8 mouse cellular contexts compared by ENCODE assay signal in genomic region chr2:60210821-60211220, GRCm38 (mm10). TPM values are rescaled to one million over a fixed set of nuclear protein-coding genes. Genes with fewer than 3 reads are reported as not detected.
DNase-seq lines count a peak whose midpoint lies in the region; ATAC-seq and TF ChIP-seq lines count a peak whose summit lies in the region.

No protein-coding gene starts in this region.

- H3K9ac ChIP-seq in intestine, postnatal 0 days (ENCODE audit: low read depth, low read length): peak overlapping the region; percentile 99

- TF ChIP-seq POLR2A in spleen, adult 2 months (IDR thresholded peaks at IDR 0.05; ENCODE audit: low read depth, low read length): no peak
- no peak for TF ChIP-seq POLR2A in olfactory bulb, adult 2 months (IDR thresholded peaks at IDR 0.05; ENCODE audit: insufficient read depth, low read depth, low read length)

- DNase-seq in spleen, adult 2 months (ENCODE audit: low read depth in 1 of 2, low spot score in 2 of 2): no peak
- no peak for DNase-seq in spleen, postnatal 4 days (ENCODE audit: low spot score in 2 of 2)
- no peak for DNase-seq in embryo, embryonic 9.5 days (ENCODE audit: extremely low spot score)

- no peak overlapping the region for H3K27ac ChIP-seq in spleen, adult 2 months (ENCODE audit: insufficient read depth, low read length)
- H3K27ac ChIP-seq in intestine, postnatal 0 days (ENCODE audit: low read depth, low read length): peak overlapping the region; percentile 99
- H3K27ac ChIP-seq in olfactory bulb, adult 2 months (ENCODE audit: insufficient read depth, low read depth, low read length): no peak overlapping the region

- no peak for ATAC-seq in erythroblast, adult 5-6 weeks (replicated peaks; ENCODE audit: low FRiP score, poor library complexity, severe bottlenecking)
- ATAC-seq in intestine, postnatal 0 days: peak; percentile 49
- ATAC-seq in granulocyte monocyte progenitor cell, adult 5-6 weeks (replicated peaks; ENCODE audit: poor library complexity, severe bottlenecking): no peak

- peaks cover 50% of the 10 kb centered on the region for H3K36me3 ChIP-seq in erythroblast, embryonic 14.5 days (ENCODE audit: control insufficient read depth)
- peaks cover 3% of the 10 kb centered on the region for H3K36me3 ChIP-seq in spleen, adult 2 months (ENCODE audit: control insufficient read depth, insufficient read depth, low read length)
- H3K36me3 ChIP-seq in intestine, postnatal 0 days (ENCODE audit: control insufficient read depth, insufficient read depth): no peaks in the 10 kb centered on the region

- H3K4me2 ChIP-seq in intestine, postnatal 0 days (replicated peaks; ENCODE audit: low read depth): peak overlapping the region; percentile 69

- 17% methylated on average over 5 of the region's 5 CpGs for WGBS in spleen, adult 2 months
- WGBS in intestine, postnatal 0 days: 4% methylated on average over 5 of the region's 5 CpGs
- 5% methylated on average over 5 of the region's 5 CpGs for WGBS in olfactory bulb, adult 2 months

- no peaks in the 10 kb centered on the region for H3K9me3 ChIP-seq in erythroblast, embryonic 14.5 days (ENCODE audit: control insufficient read depth, low read length)
- H3K9me3 ChIP-seq in intestine, postnatal 0 days (ENCODE audit: control insufficient read depth): no peaks in the 10 kb centered on the region

- no peak for TF ChIP-seq CTCF in spleen, adult 2 months (IDR thresholded peaks at IDR 0.05; ENCODE audit: extremely low read depth, insufficient read depth, insufficient read length, insufficient replicate concordance)
- TF ChIP-seq CTCF in intestine, postnatal 0 days (IDR thresholded peaks at IDR 0.05; ENCODE audit: low read depth): no peak
- no peak for TF ChIP-seq CTCF in olfactory bulb, adult 2 months (IDR thresholded peaks at IDR 0.05; ENCODE audit: insufficient read depth, low read depth, low read length)

- peaks cover 56% of the 10 kb centered on the region for H3K4me1 ChIP-seq in erythroblast, embryonic 14.5 days (ENCODE audit: control insufficient read depth)
- peaks cover 19% of the 10 kb centered on the region for H3K4me1 ChIP-seq in spleen, adult 2 months (ENCODE audit: control insufficient read depth, insufficient read depth, insufficient read length)
- H3K4me1 ChIP-seq in intestine, postnatal 0 days (replicated peaks; ENCODE audit: control insufficient read depth, insufficient read depth, low read length): peaks cover 5% of the 10 kb centered on the region
- peaks cover 6% of the 10 kb centered on the region for H3K4me1 ChIP-seq in olfactory bulb, adult 2 months (ENCODE audit: control insufficient read depth, insufficient read depth, low read length)

- H3K27me3 ChIP-seq in erythroblast, embryonic 14.5 days (ENCODE audit: control insufficient read depth): no peaks in the 10 kb centered on the region
- no peaks in the 10 kb centered on the region for H3K27me3 ChIP-seq in spleen, adult 2 months (ENCODE audit: control insufficient read depth, insufficient read depth, low read length)
- H3K27me3 ChIP-seq in intestine, postnatal 0 days (replicated peaks; ENCODE audit: control insufficient read depth, insufficient read depth, low read length): no peaks in the 10 kb centered on the region

- H3K4me3 ChIP-seq in erythroblast, embryonic 14.5 days (replicated peaks): peak overlapping the region; percentile 78
- H3K4me3 ChIP-seq in spleen, adult 2 months (ENCODE audit: extremely low read depth, insufficient read depth, insufficient read length): peak overlapping the region; percentile 81
- H3K4me3 ChIP-seq in intestine, postnatal 0 days (ENCODE audit: low read depth, low read length): peak overlapping the region; percentile 94
- H3K4me3 ChIP-seq in olfactory bulb, adult 2 months (ENCODE audit: insufficient read depth, low read depth, low read length): peak overlapping the region; percentile 48

RNA-seq across cellular contexts. Expression of gene March7, which starts 1.1 kb away (rescaled TPM):
- 0.24 and 0.28 TPM in 2 replicates for polyA plus RNA-seq in erythroblast, embryonic 14.5 days (2012)
- total RNA-seq in erythroblast, adult 5-6 weeks (2015; ENCODE audit: low replicate concordance): 45.1 and 60.7 TPM in 2 replicates
- total RNA-seq in erythroblast, adult 5-6 weeks (2017; ENCODE audit: low replicate concordance): 44.2 and 91.0 TPM in 2 replicates
- polyA plus RNA-seq in spleen, adult 2 months (2012; rRNA removed): 6.0 and 6.4 TPM in 2 replicates
- polyA plus RNA-seq in intestine, postnatal 0 days (2015; fragmentation: Nextera tagmentation; extraction: Ambion mirVana): 53.5 and 62.6 TPM in 2 replicates
- polyA plus RNA-seq in olfactory bulb, adult 2 months (2012; ENCODE audit: insufficient read depth, insufficient read length, low replicate concordance, missing spikeins): not detected in 2 replicates
- total RNA-seq in granulocyte monocyte progenitor cell, adult 5-6 weeks (2014; fragmentation: Nextera tagmentation): 53.4 and 54.1 TPM in 2 replicates
- 71.9 and 82.6 TPM in 2 replicates for total RNA-seq in granulocyte monocyte progenitor cell, adult 5-6 weeks (2017)

RNA-seq across cellular contexts. Expression of gene Baz2b, which starts 1.2 kb away (rescaled TPM):
- polyA plus RNA-seq in erythroblast, embryonic 14.5 days (2012): 1.6 and 1.8 TPM in 2 replicates
- 59.8 and 90.3 TPM in 2 replicates for total RNA-seq in erythroblast, adult 5-6 weeks (2015; ENCODE audit: low replicate concordance)
- total RNA-seq in erythroblast, adult 5-6 weeks (2017; ENCODE audit: low replicate concordance): 116 and 119 TPM in 2 replicates
- 12.6 and 13.7 TPM in 2 replicates for polyA plus RNA-seq in spleen, adult 2 months (2012; rRNA removed)
- 33.8 and 39.7 TPM in 2 replicates for polyA plus RNA-seq in intestine, postnatal 0 days (2015; fragmentation: Nextera tagmentation; extraction: Ambion mirVana)
- 276 TPM in 1 of 2 replicates, not detected in the other for polyA plus RNA-seq in olfactory bulb, adult 2 months (2012; ENCODE audit: insufficient read depth, insufficient read length, low replicate concordance, missing spikeins)
- 74.9 and 115 TPM in 2 replicates for total RNA-seq in granulocyte monocyte progenitor cell, adult 5-6 weeks (2014; fragmentation: Nextera tagmentation)
- total RNA-seq in granulocyte monocyte progenitor cell, adult 5-6 weeks (2017): 76.0 and 80.2 TPM in 2 replicates
